Mouse (Mus musculus) midbrain, embryonic 13.5 days (tissue): ENCODE measurements around the gene Klhl31. TPM values are rescaled to one million over a fixed set of nuclear protein-coding genes. Genes with fewer than 3 reads are reported as not detected.

Source experiments
- ATAC-seq: fragments of 200-750 bp; cut with Nextera tagmentation; 2 replicates; pipeline ENCODE4 v1.8.0; 2017; ENCODE audit warnings: mild to moderate bottlenecking, moderate TSS enrichment, moderate library complexity
- H3K27ac ChIP-seq: fragments of 300-500 bp; sonication (generic); 2 replicates; pipeline ENCODE4 v1.5.1; 2015; ENCODE audit warnings: inconsistent platforms, mild to moderate bottlenecking, moderate library complexity
- H3K27me3 ChIP-seq: fragments of 300-500 bp; sonication (generic); 2 replicates; pipeline ENCODE4 v1.6.1; 2015; ENCODE audit warnings: mild to moderate bottlenecking, inconsistent platforms
- H3K36me3 ChIP-seq: fragments of 300-500 bp; sonication (generic); 2 replicates; pipeline ENCODE4 v1.6.1; 2015; ENCODE audit warnings: mild to moderate bottlenecking, inconsistent platforms
- H3K4me1 ChIP-seq: fragments of 300-500 bp; sonication (generic); replicated peaks from 2 replicates; pipeline ENCODE4 v1.6.1; 2015; ENCODE audit warnings: inconsistent platforms
- H3K4me2 ChIP-seq: fragments of 300-500 bp; sonication (generic); replicated peaks from 2 replicates; pipeline ENCODE4 v1.6.1; 2015; ENCODE audit warnings: moderate library complexity, mild to moderate bottlenecking, inconsistent platforms
- H3K4me3 ChIP-seq: fragments of 300-500 bp; sonication (generic); replicated peaks from 2 replicates; pipeline ENCODE4 v1.5.1; 2015; ENCODE audit warnings: mild to moderate bottlenecking, inconsistent platforms
- H3K9ac ChIP-seq: fragments of 300-500 bp; sonication (generic); replicated peaks from 2 replicates; pipeline ENCODE4 v1.6.1; 2015; ENCODE audit warnings: mild to moderate bottlenecking, inconsistent platforms
- H3K9me3 ChIP-seq: fragments of 300-500 bp; sonication (generic); 2 replicates; pipeline ENCODE4 v1.6.1; 2016; ENCODE audit warnings: mild to moderate bottlenecking, inconsistent platforms
- WGBS: fragments of 180-500 bp; shearing (Covaris S2); methylation state at CpG from one replicate; pipeline ENCODE4 v1.1.7; 2015; 5-methylcytosine and 5-hydroxymethylcytosine counted together
- polyA plus RNA-seq: library from polyadenylated mRNA; unstranded; fragments of >200 nt; fragmentation: Nextera tagmentation; extraction: Ambion mirVana; gene quantifications from 2 replicates; pipeline ENCODE4 v1.2.1, GENCODE M21; 2015

The Klhl31 gene
- polyA plus RNA-seq, 1 experiment from 2014 or later: 0.05 TPM

- no peak overlapping the region for H3K4me2 ChIP-seq
- WGBS: 28% methylated on average over 7 of the region's 7 CpGs
- H3K4me3 ChIP-seq: no peak overlapping the region
- H3K9ac ChIP-seq: no peak overlapping the region
- no peaks in the 10 kb centered on the region for H3K4me1 ChIP-seq
- no peaks in the 10 kb centered on the region for H3K36me3 ChIP-seq
- no peak overlapping the region for H3K27ac ChIP-seq
- 0 out of 2 replicates have a peak, but pooled peaks have one; percentile 45 for ATAC-seq
- no peaks in the 10 kb centered on the region for H3K9me3 ChIP-seq
- no peaks in the 10 kb centered on the region for H3K27me3 ChIP-seq
These were observed 28.5 kb upstream of the Klhl31 start for GRCm38 (mm10) chr9:77607840-77608239.

- Histone ChIP-seq H3K9ac (no peak overlapping the region), H3K4me2 (no peak overlapping the region), H3K27me3 (no peaks in the 10 kb centered on the region), H3K4me1 (no peaks in the 10 kb centered on the region), H3K9me3 (no peaks in the 10 kb centered on the region), H3K27ac (no peak overlapping the region), H3K4me3 (no peak overlapping the region), H3K36me3 (no peaks in the 10 kb centered on the region)
- no peak for ATAC-seq
These were observed 25.5 kb upstream of the Klhl31 start for GRCm38 (mm10) chr9:77610811-77611210.

GRCm38 (mm10) chr9:77612349-77612748 lies 24.0 kb upstream of the Klhl31 start:
- no peaks in the 10 kb centered on the region for H3K4me1 ChIP-seq
- 81% methylated on average over 4 of the region's 4 CpGs for WGBS
- no peaks in the 10 kb centered on the region for H3K9me3 ChIP-seq
- H3K27me3 ChIP-seq: no peaks in the 10 kb centered on the region
- H3K27ac ChIP-seq: no peak overlapping the region
- no peak overlapping the region for H3K4me3 ChIP-seq
- no peak overlapping the region for H3K9ac ChIP-seq
- H3K4me2 ChIP-seq: no peak overlapping the region
- no peaks in the 10 kb centered on the region for H3K36me3 ChIP-seq
- ATAC-seq: no peak

GRCm38 (mm10) chr9:77615868-77616267 lies 20.4 kb upstream of the Klhl31 start:
- Histone ChIP-seq H3K4me1 (no peaks in the 10 kb centered on the region), H3K36me3 (no peaks in the 10 kb centered on the region), H3K4me3 (no peak overlapping the region), H3K9ac (no peak overlapping the region), H3K27ac (no peak overlapping the region), H3K4me2 (no peak overlapping the region), H3K9me3 (no peaks in the 10 kb centered on the region), H3K27me3 (no peaks in the 10 kb centered on the region)
- ATAC-seq: no peak
- WGBS: 62% methylated on average over 4 of the region's 4 CpGs

- Histone ChIP-seq H3K4me3 (no peak overlapping the region), H3K9ac (no peak overlapping the region), H3K27me3 (no peaks in the 10 kb centered on the region), H3K4me1 (no peaks in the 10 kb centered on the region), H3K27ac (no peak overlapping the region), H3K4me2 (no peak overlapping the region), H3K36me3 (no peaks in the 10 kb centered on the region), H3K9me3 (no peaks in the 10 kb centered on the region)
- 47% methylated on average over 4 of the region's 4 CpGs for WGBS
- ATAC-seq: no peak
These were observed 19.5 kb upstream of the Klhl31 start for GRCm38 (mm10) chr9:77616796-77617195.

GRCm38 (mm10) chr9:77617751-77618150 lies 18.5 kb upstream of the Klhl31 start:
- WGBS: 82% methylated on average over 6 of the region's 6 CpGs
- H3K4me2 ChIP-seq: no peak overlapping the region
- no peak overlapping the region for H3K4me3 ChIP-seq
- no peaks in the 10 kb centered on the region for H3K9me3 ChIP-seq
- no peak for ATAC-seq
- no peaks in the 10 kb centered on the region for H3K27me3 ChIP-seq
- no peak overlapping the region for H3K27ac ChIP-seq
- no peaks in the 10 kb centered on the region for H3K4me1 ChIP-seq
- no peaks in the 10 kb centered on the region for H3K36me3 ChIP-seq
- H3K9ac ChIP-seq: no peak overlapping the region

- ATAC-seq: no peak
These were observed 17.9 kb upstream of the Klhl31 start for GRCm38 (mm10) chr9:77618392-77618791.

GRCm38 (mm10) chr9:77620077-77620476 lies 16.2 kb upstream of the Klhl31 start:
- ATAC-seq: no peak
- H3K9me3 ChIP-seq: no peaks in the 10 kb centered on the region
- H3K9ac ChIP-seq: no peak overlapping the region
- H3K27ac ChIP-seq: no peak overlapping the region
- H3K4me1 ChIP-seq: no peaks in the 10 kb centered on the region
- WGBS: 89% methylated on average over 6 of the region's 6 CpGs
- no peaks in the 10 kb centered on the region for H3K27me3 ChIP-seq
- H3K36me3 ChIP-seq: no peaks in the 10 kb centered on the region
- no peak overlapping the region for H3K4me2 ChIP-seq
- no peak overlapping the region for H3K4me3 ChIP-seq

More at GRCm38 (mm10) chr9:77618392-77618791, 17.9 kb upstream of the Klhl31 start:
- no peaks in the 10 kb centered on the region for H3K36me3 ChIP-seq
- H3K9ac ChIP-seq: no peak overlapping the region
- H3K9me3 ChIP-seq: no peaks in the 10 kb centered on the region
- H3K4me3 ChIP-seq: no peak overlapping the region
- no peak overlapping the region for H3K4me2 ChIP-seq
- no peak overlapping the region for H3K27ac ChIP-seq
- no peaks in the 10 kb centered on the region for H3K4me1 ChIP-seq
- no peaks in the 10 kb centered on the region for H3K27me3 ChIP-seq
- WGBS: 88% methylated on average over 2 of the region's 2 CpGs

GRCm38 (mm10) chr9:77620482-77620881 lies 15.8 kb upstream of the Klhl31 start:
- WGBS: 70% methylated on average over 2 of the region's 2 CpGs
- no peak for ATAC-seq

GRCm38 (mm10) chr9:77622874-77623273 lies 13.4 kb upstream of the Klhl31 start:
- 0% methylated on average over 1 of the region's 1 CpGs for WGBS
- no peak overlapping the region for H3K9ac ChIP-seq
- no peak overlapping the region for H3K27ac ChIP-seq
- H3K9me3 ChIP-seq: no peaks in the 10 kb centered on the region
- no peak overlapping the region for H3K4me3 ChIP-seq
- H3K27me3 ChIP-seq: no peaks in the 10 kb centered on the region
- H3K4me1 ChIP-seq: no peaks in the 10 kb centered on the region
- ATAC-seq: no peak
- no peaks in the 10 kb centered on the region for H3K36me3 ChIP-seq
- no peak overlapping the region for H3K4me2 ChIP-seq

More at GRCm38 (mm10) chr9:77620482-77620881, 15.8 kb upstream of the Klhl31 start:
- H3K4me1 ChIP-seq: no peaks in the 10 kb centered on the region
- no peaks in the 10 kb centered on the region for H3K36me3 ChIP-seq
- H3K9me3 ChIP-seq: no peaks in the 10 kb centered on the region
- no peak overlapping the region for H3K4me2 ChIP-seq
- no peaks in the 10 kb centered on the region for H3K27me3 ChIP-seq
- H3K27ac ChIP-seq: no peak overlapping the region
- H3K4me3 ChIP-seq: no peak overlapping the region
- no peak overlapping the region for H3K9ac ChIP-seq

GRCm38 (mm10) chr9:77623318-77624050 lies 12.8 kb upstream of the Klhl31 start:
- no peak overlapping the region for H3K4me3 ChIP-seq
- no peaks in the 10 kb centered on the region for H3K36me3 ChIP-seq
- WGBS: 90% methylated on average over 6 of the region's 6 CpGs
- no peak overlapping the region for H3K9ac ChIP-seq
- no peaks in the 10 kb centered on the region for H3K9me3 ChIP-seq
- no peak overlapping the region for H3K27ac ChIP-seq
- no peak overlapping the region for H3K4me2 ChIP-seq
- no peaks in the 10 kb centered on the region for H3K27me3 ChIP-seq
- H3K4me1 ChIP-seq: no peaks in the 10 kb centered on the region
- ATAC-seq: no peak

GRCm38 (mm10) chr9:77624171-77624570 lies 12.1 kb upstream of the Klhl31 start:
- 86% methylated on average over 5 of the region's 5 CpGs for WGBS
- ATAC-seq: no peak
- H3K27me3 ChIP-seq: no peaks in the 10 kb centered on the region
- no peaks in the 10 kb centered on the region for H3K4me1 ChIP-seq
- H3K4me3 ChIP-seq: no peak overlapping the region
- H3K27ac ChIP-seq: no peak overlapping the region
- no peaks in the 10 kb centered on the region for H3K36me3 ChIP-seq
- H3K9me3 ChIP-seq: no peaks in the 10 kb centered on the region
- no peak overlapping the region for H3K4me2 ChIP-seq
- H3K9ac ChIP-seq: no peak overlapping the region

GRCm38 (mm10) chr9:77628676-77629075 lies 7.6 kb upstream of the Klhl31 start:
- Histone ChIP-seq H3K36me3 (no peaks in the 10 kb centered on the region), H3K27ac (no peak overlapping the region), H3K4me2 (no peak overlapping the region), H3K9ac (no peak overlapping the region), H3K4me1 (no peaks in the 10 kb centered on the region), H3K4me3 (no peak overlapping the region), H3K9me3 (no peaks in the 10 kb centered on the region), H3K27me3 (no peaks in the 10 kb centered on the region)
- 93% methylated on average over 10 of the region's 10 CpGs for WGBS
- ATAC-seq: no peak
